Mouse (Mus musculus) neural tube, embryonic 14.5 days (tissue): ENCODE data around the gene Ncapd2. TPM values are rescaled to one million over a fixed set of nuclear protein-coding genes. Genes with fewer than 3 reads are reported as not detected.

Source experiments
- ATAC-seq: fragments of 200-750 bp; cut with Nextera tagmentation; 2 replicates; pipeline ENCODE4 v1.8.0; 2017; ENCODE audit warnings: low read depth, mild to moderate bottlenecking, moderate TSS enrichment, moderate library complexity
- H3K27ac ChIP-seq: fragments of 300-500 bp; sonication (generic); 2 replicates; pipeline ENCODE4 v1.5.1; 2014; ENCODE audit warnings: low read depth, mild to moderate bottlenecking, control low read depth, low read length, moderate library complexity, mixed read lengths
- H3K27me3 ChIP-seq: fragments of 300-500 bp; sonication (generic); 2 replicates; pipeline ENCODE4 v1.6.1; 2014; ENCODE audit warnings: low read length; ENCODE audit not compliant: control insufficient read depth, insufficient read depth
- H3K36me3 ChIP-seq: fragments of 300-500 bp; sonication (generic); 2 replicates; pipeline ENCODE4 v1.6.1; 2014; ENCODE audit warnings: low read length, mixed read lengths; ENCODE audit not compliant: control insufficient read depth, insufficient read depth
- H3K4me1 ChIP-seq: fragments of 300-500 bp; sonication (generic); 2 replicates; pipeline ENCODE4 v1.6.1; 2014; ENCODE audit warnings: low read length; ENCODE audit not compliant: control insufficient read depth, insufficient read depth
- H3K4me2 ChIP-seq: fragments of 300-500 bp; sonication (generic); 2 replicates; pipeline ENCODE4 v1.6.1; 2014; ENCODE audit warnings: mild to moderate bottlenecking, low read depth, low read length, control low read depth
- H3K4me3 ChIP-seq: fragments of 300-500 bp; sonication (generic); 2 replicates; pipeline ENCODE4 v1.5.1; 2014; ENCODE audit warnings: low read depth, low read length, control low read depth, mixed read lengths
- H3K9ac ChIP-seq: fragments of 300-500 bp; sonication (generic); replicated peaks from 2 replicates; pipeline ENCODE4 v1.6.1; 2014; ENCODE audit warnings: low read depth, mild to moderate bottlenecking, control low read depth, low read length, mixed read lengths
- H3K9me3 ChIP-seq: fragments of 300-500 bp; sonication (generic); 2 replicates; pipeline ENCODE4 v1.6.1; 2016; ENCODE audit warnings: low read length; ENCODE audit not compliant: control insufficient read depth
- WGBS: fragments of 180-500 bp; shearing (Covaris S2); extraction: QIAGEN DNeasy Blood & Tissue Kit; methylation state at CpG from one replicate; pipeline ENCODE4 v1.1.7; 2014; 5-methylcytosine and 5-hydroxymethylcytosine counted together
- polyA plus RNA-seq: library from polyadenylated mRNA; unstranded; fragments of >200 nt; fragmentation: Nextera tagmentation; extraction: Ambion mirVana; gene quantifications from 2 replicates; pipeline ENCODE4 v1.2.1, GENCODE M21; 2014

The Ncapd2 gene
- polyA plus RNA-seq, 1 experiment from 2014 or later, result 22.6 TPM

DNA sequence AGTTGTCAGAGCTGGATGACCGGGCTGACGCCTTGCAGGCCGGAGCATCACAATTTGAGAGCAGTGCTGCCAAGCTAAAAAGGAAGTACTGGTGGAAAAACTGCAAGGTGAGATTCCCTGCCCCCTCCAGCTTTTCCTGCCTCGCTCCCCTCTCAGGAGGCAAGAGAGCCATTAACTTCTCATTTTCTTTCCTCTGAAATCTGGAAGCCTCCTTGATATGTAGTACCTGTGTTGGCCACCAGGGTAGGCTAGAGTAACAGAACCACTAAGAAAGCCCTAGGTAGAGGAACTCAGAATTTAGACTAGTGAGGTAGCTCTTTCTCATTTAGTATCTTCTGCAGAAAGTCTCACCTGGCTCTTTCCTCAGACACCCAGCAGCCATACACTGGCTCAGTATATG lies 27.5 kb upstream of the Ncapd2 start:
- Histone ChIP-seq H3K4me1 (peaks cover 9% of the 10 kb centered on the region), H3K27ac (no peak overlapping the region), H3K4me3 (no peak overlapping the region), H3K36me3 (no peaks in the 10 kb centered on the region), H3K27me3 (no peaks in the 10 kb centered on the region), H3K9me3 (no peaks in the 10 kb centered on the region), H3K4me2 (no peak overlapping the region), H3K9ac (no peak overlapping the region)
- no peak for ATAC-seq
- WGBS, result 81% methylated on average over 4 of the region's 4 CpGs

DNA sequence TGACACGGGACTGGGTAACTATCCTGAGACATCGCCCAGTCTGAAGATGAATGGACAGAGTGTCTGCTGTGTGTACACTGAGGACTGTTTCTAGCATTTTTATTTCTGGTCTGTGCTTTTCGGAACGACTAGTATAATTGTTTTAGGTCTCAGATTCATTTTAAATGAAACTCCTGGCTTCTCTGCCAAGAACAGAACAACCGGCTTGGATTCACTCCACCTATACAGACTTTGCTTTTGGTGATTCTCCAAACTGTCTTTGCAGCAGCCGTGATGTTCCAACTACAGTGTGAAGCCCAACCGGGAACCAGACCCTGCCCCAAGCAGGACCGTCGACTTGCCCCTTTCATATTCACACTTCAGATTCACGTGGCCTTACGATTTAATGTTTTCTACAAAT lies 26.4 kb upstream of the Ncapd2 start:
- H3K4me1 ChIP-seq, result peaks cover 9% of the 10 kb centered on the region
- 94% methylated on average over 11 of the region's 11 CpGs for WGBS
- H3K4me2 ChIP-seq, result no peak overlapping the region
- no peaks in the 10 kb centered on the region for H3K27me3 ChIP-seq
- H3K9ac ChIP-seq, result no peak overlapping the region
- H3K27ac ChIP-seq, result no peak overlapping the region
- H3K36me3 ChIP-seq, result no peaks in the 10 kb centered on the region
- H3K9me3 ChIP-seq, result no peaks in the 10 kb centered on the region
- no peak overlapping the region for H3K4me3 ChIP-seq
- no peak for ATAC-seq

DNA sequence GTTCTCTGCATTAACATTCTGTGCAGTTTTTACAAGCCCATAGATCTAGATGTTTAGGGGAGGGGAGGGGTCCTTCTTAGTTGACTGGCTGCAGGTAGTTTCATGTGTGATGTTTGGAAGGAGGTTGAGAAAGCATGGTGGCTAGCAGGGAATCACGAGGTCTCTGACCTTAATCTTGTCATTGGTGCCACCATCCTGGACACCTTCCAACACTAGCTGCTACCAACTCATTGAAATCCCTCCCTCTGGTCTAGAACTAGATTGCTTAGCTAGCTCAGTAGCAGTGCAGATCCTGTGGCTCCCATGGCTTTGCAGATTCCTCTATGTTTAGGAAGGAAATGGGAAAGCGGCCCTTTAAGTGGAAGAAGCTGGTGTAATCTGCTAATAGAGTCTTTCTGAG lies 25.4 kb upstream of the Ncapd2 start:
- H3K4me2 ChIP-seq, result no peak overlapping the region
- ATAC-seq, result no peak

DNA sequence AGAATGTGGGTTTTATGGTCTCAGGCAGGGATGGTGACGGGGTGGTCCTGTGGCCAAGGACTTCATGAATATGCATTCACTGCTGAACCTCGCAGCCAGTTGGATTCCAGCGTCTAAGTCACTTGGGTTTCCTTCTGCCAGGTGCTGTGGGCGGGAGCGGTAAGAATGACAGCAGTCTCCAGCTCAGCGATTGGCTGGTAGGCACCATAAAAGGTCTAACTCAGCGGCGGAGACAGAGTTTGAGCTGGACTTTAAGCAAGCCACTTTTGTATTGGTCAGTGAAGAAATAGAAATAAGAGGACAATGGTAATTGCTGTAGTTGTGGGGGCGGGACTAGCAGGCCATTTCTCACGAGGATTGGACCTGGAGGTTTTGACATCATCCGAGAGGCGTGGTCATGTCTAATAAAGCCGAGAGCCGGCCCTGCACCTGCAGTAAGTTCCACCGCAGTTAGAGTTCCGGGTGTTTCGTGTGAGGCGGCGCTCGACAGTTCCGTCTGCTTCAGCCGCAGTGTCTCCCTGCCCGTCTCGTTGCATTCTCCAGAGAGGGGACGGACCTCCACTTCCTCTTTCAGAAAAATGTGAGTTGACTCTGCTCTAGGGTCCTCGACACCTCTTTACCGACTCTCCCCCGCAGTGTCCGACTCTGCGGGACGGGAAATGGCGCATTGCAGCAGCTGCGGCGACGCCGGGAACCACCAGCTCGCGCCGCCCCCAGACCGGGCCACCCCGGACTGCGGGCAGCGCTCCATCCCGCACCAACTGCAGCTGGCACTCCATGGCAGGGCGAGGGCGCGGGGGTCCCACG lies 23.9 kb upstream of the Ncapd2 start, which contains the start of gene Vamp1:
TSS of gene Vamp1 (plus strand) at position 404 of the 807 bp plus-strand sequence.
- peak within 1 kb of the TSS; percentile 71 for H3K27ac ChIP-seq
- peak within 1 kb of the TSS; percentile 83 for H3K9ac ChIP-seq
- no peaks in the 10 kb centered on the region for H3K9me3 ChIP-seq
- peak within 1 kb of the TSS; percentile 89 for H3K4me2 ChIP-seq
- ATAC-seq, result peak; percentile 96
- H3K4me3 ChIP-seq, result peak within 1 kb of the TSS; percentile 71
- under 1% methylated on average over 48 of the region's 48 CpGs for WGBS
- no peaks in the 10 kb centered on the region for H3K36me3 ChIP-seq
- H3K27me3 ChIP-seq, result no peaks in the 10 kb centered on the region
- peaks cover 9% of the 10 kb centered on the region for H3K4me1 ChIP-seq

More for the DNA sequence above, 25.4 kb upstream of the Ncapd2 start:
- 86% methylated on average over 2 of the region's 2 CpGs for WGBS
- Histone ChIP-seq H3K27ac (no peak overlapping the region), H3K4me3 (no peak overlapping the region), H3K27me3 (no peaks in the 10 kb centered on the region), H3K9me3 (no peaks in the 10 kb centered on the region), H3K9ac (no peak overlapping the region), H3K4me1 (peaks cover 9% of the 10 kb centered on the region), H3K36me3 (no peaks in the 10 kb centered on the region)

DNA sequence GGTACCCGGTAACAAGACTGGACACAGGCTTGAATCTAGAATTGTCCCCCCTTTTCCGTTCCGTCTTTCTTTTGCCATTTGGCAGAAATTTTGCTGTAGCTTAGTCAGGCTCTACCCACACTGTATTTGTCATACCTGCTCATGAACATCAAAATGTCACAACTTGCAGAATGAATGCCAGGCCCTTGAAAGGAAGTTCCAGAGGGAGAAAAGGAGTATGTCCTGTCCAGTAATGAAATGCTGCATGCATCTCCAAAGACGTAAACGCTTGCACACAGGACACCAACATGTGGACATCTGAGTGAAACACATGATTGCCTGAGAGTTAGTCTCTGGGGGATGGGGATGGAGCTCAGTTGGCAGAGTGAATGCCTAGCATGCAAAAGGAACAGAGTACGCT lies 22.2 kb upstream of the Ncapd2 start:
- Histone ChIP-seq H3K27ac (no peak overlapping the region), H3K4me1 (peaks cover 9% of the 10 kb centered on the region), H3K36me3 (no peaks in the 10 kb centered on the region), H3K4me3 (no peak overlapping the region), H3K9ac (no peak overlapping the region), H3K9me3 (no peaks in the 10 kb centered on the region), H3K27me3 (no peaks in the 10 kb centered on the region), H3K4me2 (no peak overlapping the region)
- WGBS, result 77% methylated on average over 6 of the region's 6 CpGs
- no peak for ATAC-seq

DNA sequence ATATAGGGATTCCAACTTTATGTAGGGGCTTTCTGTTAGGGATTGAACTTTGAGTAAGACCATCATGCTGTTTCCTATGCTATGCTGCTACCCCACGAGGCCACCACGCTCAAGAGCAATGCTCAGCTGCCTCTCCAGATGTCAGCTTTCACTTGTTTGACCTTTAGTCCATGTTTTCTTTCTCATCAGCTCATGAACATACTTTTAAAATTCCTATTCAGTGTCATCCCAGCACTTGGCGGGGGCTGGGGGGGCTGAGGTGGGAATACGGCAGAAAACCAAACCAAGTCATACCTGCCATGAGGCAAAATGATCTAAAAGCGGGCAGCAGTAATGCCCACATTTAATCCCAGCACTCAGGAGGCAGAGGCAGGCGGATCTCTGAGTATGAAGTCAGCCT lies 21.6 kb upstream of the Ncapd2 start:
- Histone ChIP-seq H3K9ac (no peak overlapping the region), H3K4me1 (peaks cover 9% of the 10 kb centered on the region), H3K27ac (no peak overlapping the region), H3K36me3 (no peaks in the 10 kb centered on the region), H3K4me2 (no peak overlapping the region), H3K9me3 (no peaks in the 10 kb centered on the region), H3K4me3 (no peak overlapping the region), H3K27me3 (no peaks in the 10 kb centered on the region)
- no peak for ATAC-seq
- 83% methylated on average over 6 of the region's 6 CpGs for WGBS

DNA sequence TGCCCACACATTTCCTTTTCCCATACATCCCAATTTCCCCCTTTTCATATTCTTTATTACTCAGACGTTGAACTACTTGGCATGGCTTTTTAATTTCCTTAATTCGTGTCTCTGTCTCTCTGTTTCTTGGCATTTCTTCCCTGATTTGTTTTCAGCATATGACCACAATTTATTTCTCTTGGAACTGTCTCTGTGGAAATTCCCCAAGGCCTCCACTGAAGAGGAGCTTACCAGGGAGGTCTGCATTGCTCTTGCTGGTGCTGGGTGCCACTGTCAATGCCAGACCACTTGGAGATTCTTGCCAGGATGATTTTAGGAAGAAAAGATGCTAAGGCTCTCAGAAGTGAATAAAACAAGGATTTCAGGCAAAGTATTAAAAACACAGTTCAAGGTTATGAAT lies 21.1 kb upstream of the Ncapd2 start:
- Histone ChIP-seq H3K4me2 (no peak overlapping the region), H3K27me3 (no peaks in the 10 kb centered on the region), H3K27ac (no peak overlapping the region), H3K9ac (no peak overlapping the region), H3K9me3 (no peaks in the 10 kb centered on the region), H3K4me3 (no peak overlapping the region), H3K4me1 (peaks cover 9% of the 10 kb centered on the region), H3K36me3 (no peaks in the 10 kb centered on the region)
- no peak for ATAC-seq
- 54% methylated on average over 2 of the region's 2 CpGs for WGBS

DNA sequence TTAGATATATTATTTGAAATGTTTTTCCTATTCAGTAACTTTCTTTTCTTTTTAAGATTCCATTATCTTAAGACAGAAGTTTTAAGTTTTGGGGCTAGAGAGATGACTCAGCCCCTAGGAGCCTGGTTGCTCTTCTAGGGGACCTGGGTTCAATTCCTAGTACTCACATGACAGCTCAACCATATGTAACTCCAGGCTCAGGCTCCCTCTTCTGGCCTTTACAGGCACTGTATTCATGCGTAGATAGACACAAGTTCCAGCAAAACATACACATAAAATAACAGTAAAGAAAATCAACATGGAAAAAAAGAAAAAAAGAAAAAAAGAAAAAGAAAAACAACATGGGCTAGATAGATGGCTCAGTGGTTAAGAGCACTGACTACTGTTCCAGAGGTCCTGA lies 18.9 kb upstream of the Ncapd2 start:
- Histone ChIP-seq H3K9ac (no peak overlapping the region), H3K27me3 (no peaks in the 10 kb centered on the region), H3K27ac (no peak overlapping the region), H3K36me3 (no peaks in the 10 kb centered on the region), H3K9me3 (no peaks in the 10 kb centered on the region), H3K4me2 (no peak overlapping the region), H3K4me3 (no peak overlapping the region), H3K4me1 (no peaks in the 10 kb centered on the region)
- 85% methylated on average over 1 of the region's 1 CpGs for WGBS
- ATAC-seq, result no peak

DNA sequence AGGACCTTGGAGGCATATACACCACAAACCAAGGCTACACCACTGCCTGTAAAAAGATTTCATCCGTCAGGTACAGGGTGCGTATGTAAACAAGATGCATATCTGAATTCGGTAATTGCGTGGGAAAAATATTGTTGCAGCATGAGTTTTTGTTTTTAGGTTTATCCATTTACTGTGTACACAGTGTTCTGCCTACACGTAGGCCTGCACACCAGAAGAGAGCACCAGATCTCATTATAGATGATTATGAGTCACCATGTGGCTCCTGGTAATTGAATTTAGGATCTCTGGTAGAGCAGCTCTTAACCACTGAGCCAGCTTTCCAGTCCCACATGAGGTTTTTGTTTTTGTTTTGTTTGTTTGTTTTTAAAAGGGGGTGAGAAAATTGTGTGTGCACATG lies 5.7 kb upstream of the Ncapd2 start:
- peaks cover 6% of the 10 kb centered on the region; the same call in 1 of the 2 replicates for H3K4me1 ChIP-seq
- no peak overlapping the region for H3K4me3 ChIP-seq
- 0 out of 2 replicates have a peak, but pooled peaks cover 5% of the 10 kb centered on the region for H3K36me3 ChIP-seq
- no peak overlapping the region for H3K4me2 ChIP-seq
- no peak for ATAC-seq
- no peak overlapping the region for H3K27ac ChIP-seq
- WGBS, result 88% methylated on average over 5 of the region's 5 CpGs
- H3K9ac ChIP-seq, result no peak overlapping the region
- H3K27me3 ChIP-seq, result no peaks in the 10 kb centered on the region
- H3K9me3 ChIP-seq, result no peaks in the 10 kb centered on the region
